Mouse (Mus musculus): ENCODE measurements around the gene Mlc1. TPM values are rescaled to one million over a fixed set of nuclear protein-coding genes. Genes with fewer than 3 reads are reported as not detected.
A peak's percentile ranks its signal among the peaks of the same experiment; 100 is the strongest.

Mlc1 gene
- 8.2 and 11.8 TPM in 2 replicates for polyA plus RNA-seq (2015; fragmentation: Nextera tagmentation; extraction: Ambion mirVana)

DNA sequence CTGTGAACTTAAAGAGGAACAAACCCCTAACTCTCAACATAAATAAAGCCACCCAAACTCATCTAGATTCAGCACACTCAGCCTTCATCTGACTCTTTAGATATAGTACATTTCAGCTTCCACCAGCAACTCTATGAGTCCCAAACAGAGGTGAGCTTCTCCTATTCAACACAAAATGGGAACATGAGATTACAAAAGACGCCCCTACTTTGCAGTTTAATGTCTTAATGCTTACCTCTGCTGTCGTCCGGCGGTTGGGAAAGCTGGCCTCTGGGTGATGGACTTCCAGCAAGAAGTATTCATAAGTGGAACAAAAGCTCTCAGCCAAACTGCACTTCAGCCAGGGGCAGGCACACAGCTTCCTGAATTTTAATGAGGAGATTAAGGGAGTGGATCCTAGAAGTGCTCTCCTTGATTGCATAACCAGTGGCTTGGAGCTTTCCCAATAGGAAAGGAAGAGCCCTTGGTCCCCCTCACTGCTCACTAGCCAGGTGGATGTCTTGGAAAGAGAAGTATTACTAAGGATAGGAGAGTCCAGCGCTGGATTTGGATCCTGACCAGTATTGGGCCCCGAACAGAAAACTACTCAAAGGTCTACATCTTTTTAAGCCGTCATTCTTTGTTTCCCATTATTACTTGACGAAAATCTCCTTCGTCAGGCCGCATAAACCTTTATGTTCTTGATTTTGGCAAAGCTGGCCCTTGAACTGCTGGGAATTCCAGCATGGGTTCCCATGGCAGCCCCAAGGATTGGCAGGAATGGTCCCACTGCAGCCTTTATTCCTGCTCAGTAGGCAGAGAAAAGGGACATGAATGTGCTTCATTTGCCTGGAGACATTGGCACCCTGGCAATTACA lies at the start of gene Mlc1:
Gene Mlc1, minus strand, starts transcription at position 727 of the 857 bp plus-strand sequence.
- ATAC-seq (ENCODE audit: low FRiP score): peak; percentile 91
- no peaks in the 10 kb centered on the region for H3K9me3 ChIP-seq
- H3K4me3 ChIP-seq: peak within 1 kb of the TSS; percentile 8; the same call in 1 of the 2 replicates
- 20% methylated on average over 10 of the region's 10 CpGs for WGBS
- no peaks in the 10 kb centered on the region for H3K36me3 ChIP-seq
- peak within 1 kb of the TSS; percentile 32 for H3K4me2 ChIP-seq
- no peak within 1 kb of the TSS for H3K9ac ChIP-seq
- peaks cover 15% of the 10 kb centered on the region; the same call in 1 of the 2 replicates for H3K4me1 ChIP-seq (replicated peaks)
- no peaks in the 10 kb centered on the region for H3K27me3 ChIP-seq
- H3K27ac ChIP-seq: peak within 1 kb of the TSS; percentile 68

GRCm38 (mm10) chr15:89020492-89020891 lies 41.7 kb upstream of the Mlc1 start:
- WGBS: 86% methylated on average over 7 of the region's 7 CpGs
- H3K27me3 ChIP-seq: no peaks in the 10 kb centered on the region
- no peak overlapping the region for H3K4me3 ChIP-seq
- no peaks in the 10 kb centered on the region for H3K36me3 ChIP-seq
- no peaks in the 10 kb centered on the region for H3K4me1 ChIP-seq (replicated peaks)
- no peak overlapping the region for H3K9ac ChIP-seq
- no peaks in the 10 kb centered on the region for H3K9me3 ChIP-seq
- no peak overlapping the region for H3K27ac ChIP-seq
- H3K4me2 ChIP-seq: no peak overlapping the region
- ATAC-seq (ENCODE audit: low FRiP score): no peak

DNA sequence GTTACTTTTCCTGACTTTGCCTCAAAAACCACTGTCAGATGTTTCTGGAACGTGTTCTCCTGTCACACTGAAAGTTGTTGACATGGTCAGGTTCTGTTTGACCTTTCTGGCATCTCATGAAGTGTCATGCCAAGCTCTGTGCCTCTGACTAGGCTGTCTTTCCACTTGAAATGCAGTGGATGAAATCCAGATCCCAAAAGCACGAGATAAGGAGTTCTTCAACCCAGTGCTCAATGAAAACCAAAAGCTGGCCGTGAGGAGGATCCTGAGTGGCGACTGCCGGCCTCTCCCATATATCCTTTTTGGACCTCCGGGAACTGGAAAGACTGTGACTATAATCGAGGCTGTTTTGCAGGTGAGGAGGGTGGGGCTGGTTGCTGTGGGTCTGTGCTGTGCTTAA lies 41.3 kb upstream of the Mlc1 start:
- WGBS: 83% methylated on average over 7 of the region's 7 CpGs
- no peak overlapping the region for H3K4me2 ChIP-seq
- H3K9me3 ChIP-seq: no peaks in the 10 kb centered on the region
- no peak overlapping the region for H3K9ac ChIP-seq
- no peaks in the 10 kb centered on the region for H3K4me1 ChIP-seq (replicated peaks)
- H3K27me3 ChIP-seq: no peaks in the 10 kb centered on the region
- ATAC-seq (ENCODE audit: low FRiP score): no peak
- H3K27ac ChIP-seq: no peak overlapping the region
- no peaks in the 10 kb centered on the region for H3K36me3 ChIP-seq
- no peak overlapping the region for H3K4me3 ChIP-seq

DNA sequence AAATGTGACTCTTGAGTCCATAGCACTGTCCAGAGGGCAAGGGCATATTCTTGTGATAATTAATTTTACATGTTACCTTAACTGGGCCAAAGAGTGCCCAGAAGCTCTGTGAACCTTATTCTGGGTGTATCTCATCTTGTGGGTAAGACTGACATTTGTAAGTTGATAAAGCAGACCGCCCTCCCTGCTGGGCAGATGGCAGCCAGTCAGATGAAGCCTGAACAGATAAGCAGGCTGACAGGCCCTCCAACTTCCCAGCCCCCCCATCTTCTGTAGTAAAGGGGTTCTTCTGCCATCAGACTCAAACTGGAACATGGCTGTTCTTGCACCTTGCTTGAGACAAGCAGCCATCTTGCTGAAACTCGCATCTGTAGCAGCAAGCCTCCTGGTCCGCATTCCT lies 37.9 kb upstream of the Mlc1 start:
- no peaks in the 10 kb centered on the region for H3K4me1 ChIP-seq (replicated peaks)
- H3K36me3 ChIP-seq: no peaks in the 10 kb centered on the region
- no peak overlapping the region for H3K4me2 ChIP-seq
- ATAC-seq (ENCODE audit: low FRiP score): no peak
- H3K27ac ChIP-seq: no peak overlapping the region
- no peaks in the 10 kb centered on the region for H3K27me3 ChIP-seq
- H3K9me3 ChIP-seq: no peaks in the 10 kb centered on the region
- H3K9ac ChIP-seq: no peak overlapping the region
- 93% methylated on average over 3 of the region's 3 CpGs for WGBS
- H3K4me3 ChIP-seq: no peak overlapping the region

- Histone ChIP-seq H3K4me1 (replicated peaks) (no peaks in the 10 kb centered on the region), H3K4me2 (no peak overlapping the region), H3K9me3 (no peaks in the 10 kb centered on the region), H3K4me3 (no peak overlapping the region), H3K36me3 (no peaks in the 10 kb centered on the region), H3K27ac (no peak overlapping the region), H3K27me3 (no peaks in the 10 kb centered on the region), H3K9ac (no peak overlapping the region)
- 91% methylated on average over 5 of the region's 5 CpGs for WGBS
- ATAC-seq (ENCODE audit: low FRiP score): no peak
Measured at GRCm38 (mm10) chr15:89007781-89008180, 29.0 kb upstream of the Mlc1 start.

GRCm38 (mm10) chr15:89007002-89007401 lies 28.2 kb upstream of the Mlc1 start:
- Histone ChIP-seq H3K27ac (no peak overlapping the region), H3K4me2 (no peak overlapping the region), H3K4me3 (no peak overlapping the region), H3K36me3 (no peaks in the 10 kb centered on the region), H3K27me3 (no peaks in the 10 kb centered on the region), H3K9ac (no peak overlapping the region), H3K9me3 (no peaks in the 10 kb centered on the region), H3K4me1 (replicated peaks) (no peaks in the 10 kb centered on the region)
- WGBS: 86% methylated on average over 7 of the region's 7 CpGs
- no peak for ATAC-seq (ENCODE audit: low FRiP score)

DNA sequence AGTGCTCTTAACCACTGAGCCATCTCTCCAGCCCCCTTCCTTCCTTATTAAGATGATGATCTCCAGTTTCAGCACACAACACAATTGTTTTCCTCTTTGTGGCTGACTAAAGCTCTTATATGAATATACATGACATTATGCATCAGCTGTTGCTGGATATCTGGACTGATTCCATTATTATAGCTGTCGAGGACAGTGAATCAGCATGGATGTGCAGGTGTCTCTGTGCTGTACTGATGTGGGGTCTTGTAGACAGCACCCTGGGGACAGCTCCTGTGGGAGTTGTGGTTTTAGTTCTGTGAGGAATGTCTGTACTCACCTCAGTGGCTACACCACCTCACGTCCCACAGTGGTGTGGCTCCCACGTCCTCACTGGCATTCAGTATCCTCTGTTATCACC lies 22.4 kb upstream of the Mlc1 start:
- ATAC-seq (ENCODE audit: low FRiP score): no peak
- Histone ChIP-seq H3K36me3 (no peaks in the 10 kb centered on the region), H3K9ac (no peak overlapping the region), H3K27me3 (no peaks in the 10 kb centered on the region), H3K4me3 (no peak overlapping the region), H3K4me2 (no peak overlapping the region), H3K4me1 (replicated peaks) (no peaks in the 10 kb centered on the region), H3K27ac (no peak overlapping the region), H3K9me3 (no peaks in the 10 kb centered on the region)
- 71% methylated on average over 3 of the region's 3 CpGs for WGBS

DNA sequence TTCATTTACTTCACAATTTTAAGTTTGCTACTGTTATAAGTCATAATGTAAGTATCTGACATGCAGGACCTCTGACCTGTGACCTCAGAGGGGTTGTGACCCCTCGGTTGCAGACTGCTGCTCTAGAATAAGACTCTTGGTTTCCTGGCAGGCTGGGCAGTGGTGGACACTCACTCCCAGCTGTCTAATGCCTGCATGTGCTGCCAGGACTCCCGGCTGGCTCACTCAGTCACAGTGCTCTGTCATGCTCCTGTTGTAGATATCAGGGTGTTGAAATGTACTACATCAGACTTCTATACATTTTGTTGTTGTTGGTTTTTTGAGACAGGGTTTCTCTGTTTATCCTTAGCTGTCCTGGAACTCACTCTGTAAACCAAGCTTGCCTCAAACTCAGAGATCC lies 21.6 kb upstream of the Mlc1 start:
- Histone ChIP-seq H3K27ac (no peak overlapping the region), H3K9me3 (no peaks in the 10 kb centered on the region), H3K36me3 (no peaks in the 10 kb centered on the region), H3K4me1 (replicated peaks) (no peaks in the 10 kb centered on the region), H3K4me2 (no peak overlapping the region), H3K27me3 (no peaks in the 10 kb centered on the region), H3K4me3 (no peak overlapping the region), H3K9ac (no peak overlapping the region)
- ATAC-seq (ENCODE audit: low FRiP score): no peak
- WGBS: 68% methylated on average over 2 of the region's 2 CpGs

GRCm38 (mm10) chr15:88999124-88999523 lies 20.3 kb upstream of the Mlc1 start:
- no peak overlapping the region for H3K9ac ChIP-seq
- no peak overlapping the region for H3K4me2 ChIP-seq
- no peaks in the 10 kb centered on the region for H3K27me3 ChIP-seq
- no peak overlapping the region for H3K4me3 ChIP-seq
- H3K27ac ChIP-seq: no peak overlapping the region
- no peaks in the 10 kb centered on the region for H3K36me3 ChIP-seq
- no peak for ATAC-seq (ENCODE audit: low FRiP score)
- WGBS: 79% methylated on average over 2 of the region's 2 CpGs
- no peaks in the 10 kb centered on the region for H3K4me1 ChIP-seq (replicated peaks)
- no peaks in the 10 kb centered on the region for H3K9me3 ChIP-seq

GRCm38 (mm10) chr15:88998636-88999035 lies 19.8 kb upstream of the Mlc1 start:
- 89% methylated on average over 8 of the region's 8 CpGs for WGBS
- Histone ChIP-seq H3K4me1 (replicated peaks) (no peaks in the 10 kb centered on the region), H3K4me2 (no peak overlapping the region), H3K36me3 (no peaks in the 10 kb centered on the region), H3K9ac (no peak overlapping the region), H3K9me3 (no peaks in the 10 kb centered on the region), H3K27me3 (no peaks in the 10 kb centered on the region), H3K27ac (no peak overlapping the region), H3K4me3 (no peak overlapping the region)
- no peak for ATAC-seq (ENCODE audit: low FRiP score)

GRCm38 (mm10) chr15:88989236-88989635 lies 10.4 kb upstream of the Mlc1 start:
- ATAC-seq (ENCODE audit: low FRiP score): no peak
- no peak overlapping the region for H3K9ac ChIP-seq
- H3K36me3 ChIP-seq: no peaks in the 10 kb centered on the region
- no peak overlapping the region for H3K27ac ChIP-seq
- H3K4me2 ChIP-seq: no peak overlapping the region
- WGBS: 82% methylated on average over 2 of the region's 2 CpGs
- H3K4me3 ChIP-seq: no peak overlapping the region
- H3K4me1 ChIP-seq (replicated peaks): no peaks in the 10 kb centered on the region
- H3K27me3 ChIP-seq: no peaks in the 10 kb centered on the region
- no peaks in the 10 kb centered on the region for H3K9me3 ChIP-seq

DNA sequence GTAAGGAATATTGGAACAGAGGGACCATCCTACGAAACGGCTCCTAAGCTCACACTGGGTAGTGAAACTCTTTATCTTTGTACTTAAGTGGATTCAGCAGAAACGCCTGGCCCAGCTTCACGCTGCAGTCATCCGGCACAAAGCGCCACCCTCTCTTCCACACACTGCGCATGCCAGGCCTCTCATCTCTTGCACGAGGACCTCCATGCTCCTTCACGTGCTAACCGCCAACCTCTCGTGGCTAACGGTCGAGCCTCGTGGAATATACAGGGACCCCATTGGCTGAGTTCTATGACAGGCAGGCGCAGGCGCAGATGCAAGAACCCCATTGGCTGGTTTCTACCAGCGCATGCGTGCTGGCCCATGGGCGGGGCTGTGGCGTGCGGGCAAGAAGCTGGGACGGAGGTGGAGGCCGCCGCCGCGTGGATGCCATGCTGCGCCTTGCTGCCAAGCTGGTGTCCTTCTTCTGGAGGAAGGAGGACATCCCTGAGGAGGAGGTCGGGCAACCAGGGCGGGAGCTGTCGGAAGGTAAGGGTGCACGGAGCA lies 3.8 kb upstream of the Mlc1 start, which contains the start of gene Mov10l1:
Gene Mov10l1, plus strand, starts transcription at position 376 of the 546 bp plus-strand sequence.
- WGBS: 95% methylated on average over 31 of the region's 31 CpGs
- H3K4me2 ChIP-seq: no peak within 1 kb of the TSS
- ATAC-seq (ENCODE audit: low FRiP score): no peak

GRCm38 (mm10) chr15:88979138-88979446 lies 285 bp upstream of the Mlc1 start:
- H3K4me1 ChIP-seq (replicated peaks): peaks cover 15% of the 10 kb centered on the region; the same call in 1 of the 2 replicates
- H3K9ac ChIP-seq: no peak overlapping the region
- H3K4me3 ChIP-seq: no peak overlapping the region
- no peaks in the 10 kb centered on the region for H3K27me3 ChIP-seq
- 6% methylated on average over 3 of the region's 3 CpGs for WGBS
- H3K27ac ChIP-seq: peak overlapping the region; percentile 68
- H3K4me2 ChIP-seq: no peak overlapping the region
- H3K36me3 ChIP-seq: no peaks in the 10 kb centered on the region
- no peaks in the 10 kb centered on the region for H3K9me3 ChIP-seq
- peak; percentile 84; the same call in 1 of the 2 replicates for ATAC-seq (ENCODE audit: low FRiP score)

More for the DNA sequence above, 3.8 kb upstream of the Mlc1 start, which contains the start of gene Mov10l1:
- H3K27ac ChIP-seq: no peak within 1 kb of the TSS
- no peak within 1 kb of the TSS for H3K4me3 ChIP-seq
- H3K9ac ChIP-seq: no peak within 1 kb of the TSS
- no peaks in the 10 kb centered on the region for H3K36me3 ChIP-seq
- H3K9me3 ChIP-seq: no peaks in the 10 kb centered on the region
- H3K4me1 ChIP-seq (replicated peaks): peaks cover 15% of the 10 kb centered on the region; the same call in 1 of the 2 replicates
- no peaks in the 10 kb centered on the region for H3K27me3 ChIP-seq

Data from hindbrain, embryonic 13.5 days (tissue).